Mouse (Mus musculus) 416B (cell line): ENCODE measurements around the gene Sh3rf3.
"Not testable (repeated sequence)": the region's sequence is repeated elsewhere in the genome, so short reads cannot be mapped to it uniquely, and the experiment has no call there.

Source experiments
- DNase-seq: peaks from one replicate; pipeline ENCODE4 v3.0.0; 2011; ENCODE audit warnings: low read depth

Sh3rf3 gene

GRCm38 (mm10) chr10:58982546-58983154 is 169.5 kb downstream of the Sh3rf3 start:
- DNase-seq = no peak

GRCm38 (mm10) chr10:58991611-58992010 is 178.5 kb downstream of the Sh3rf3 start:
- DNase-seq = no peak

GRCm38 (mm10) chr10:58994726-58995125 is 181.6 kb downstream of the Sh3rf3 start:
- no peak for DNase-seq

- DNase-seq = no peak
Measured at GRCm38 (mm10) chr10:58995132-58995531, 182.0 kb downstream of the Sh3rf3 start.

GRCm38 (mm10) chr10:59002361-59002760 is 189.2 kb downstream of the Sh3rf3 start:
- no peak for DNase-seq

GRCm38 (mm10) chr10:59011415-59011814 is 198.3 kb downstream of the Sh3rf3 start:
- no peak for DNase-seq

GRCm38 (mm10) chr10:59013618-59014017 is 200.5 kb downstream of the Sh3rf3 start:
- no peak for DNase-seq

- no peak for DNase-seq
Measured at GRCm38 (mm10) chr10:59019302-59019973, 206.3 kb downstream of the Sh3rf3 start.

GRCm38 (mm10) chr10:59050434-59050833 is 237.3 kb downstream of the Sh3rf3 start:
- DNase-seq = peak; percentile 49

- no peak for DNase-seq
Measured at GRCm38 (mm10) chr10:59056294-59056693, 243.1 kb downstream of the Sh3rf3 start.

- DNase-seq = no peak
Measured at GRCm38 (mm10) chr10:59066804-59067203, 253.6 kb downstream of the Sh3rf3 start.

GRCm38 (mm10) chr10:59072827-59073226 is 259.7 kb downstream of the Sh3rf3 start:
- no peak for DNase-seq

GRCm38 (mm10) chr10:59076681-59077080 is 263.5 kb downstream of the Sh3rf3 start:
- DNase-seq = no peak

- no peak for DNase-seq
Measured at GRCm38 (mm10) chr10:59077909-59078308, 264.8 kb downstream of the Sh3rf3 start.

- no peak for DNase-seq
Measured at GRCm38 (mm10) chr10:59085604-59086003, 272.4 kb downstream of the Sh3rf3 start.

- DNase-seq = no peak
Measured at GRCm38 (mm10) chr10:59086578-59086977, 273.4 kb downstream of the Sh3rf3 start.

- DNase-seq = no peak
Measured at GRCm38 (mm10) chr10:59089861-59090621, 276.9 kb downstream of the Sh3rf3 start.

- no peak for DNase-seq
Measured at GRCm38 (mm10) chr10:59090622-59090971, 277.4 kb downstream of the Sh3rf3 start.

GRCm38 (mm10) chr10:59091556-59091955 is 278.4 kb downstream of the Sh3rf3 start:
- no peak for DNase-seq

- no peak for DNase-seq
Measured at GRCm38 (mm10) chr10:59091988-59092387, 278.8 kb downstream of the Sh3rf3 start.

- DNase-seq = not testable (repeated sequence)
Measured at GRCm38 (mm10) chr10:59103076-59103475, 289.9 kb downstream of the Sh3rf3 start.

GRCm38 (mm10) chr10:59104683-59105082 is 291.5 kb downstream of the Sh3rf3 start:
- DNase-seq = no peak

GRCm38 (mm10) chr10:59105885-59106284 is 292.7 kb downstream of the Sh3rf3 start:
- no peak for DNase-seq
